Mouse (Mus musculus): ENCODE results near the gene Gm28374. TPM values are rescaled to one million over a fixed set of nuclear protein-coding genes. Genes with fewer than 3 reads are reported as not detected.

Gene Gm28374
- polyA plus RNA-seq (2017; shearing (Covaris generic)) = 1.7 TPM

GRCm38 (mm10) chr19:6082156-6082555, at the start of gene Gm28374:
Gene Gm28374, minus strand, starts transcription at chr19:6082256.

GRCm38 (mm10) chr19:6127760-6128341, 45.8 kb upstream of the Gm28374 start, which contains the start of gene Snx15:
Gene Snx15, minus strand, starts transcription at chr19:6128304.

GRCm38 (mm10) chr19:6117986-6118676, 36.1 kb upstream of the Gm28374 start, which contains the start of gene Sac3d1:
Gene Sac3d1, minus strand, starts transcription at chr19:6118650.

GRCm38 (mm10) chr19:6105586-6105985, 23.5 kb upstream of the Gm28374 start, which contains the start of gene Naaladl1:
Gene Naaladl1, plus strand, starts transcription at chr19:6105782.

GRCm38 (mm10) chr19:6094119-6094518, 12.1 kb upstream of the Gm28374 start, which contains the start of gene AC131692.1:
Gene AC131692.1, plus strand, starts transcription at chr19:6094419.

GRCm38 (mm10) chr19:6084478-6085248, 2.6 kb upstream of the Gm28374 start, which contains the start of the genes Zfpl1 and Cdca5:
Gene Zfpl1, minus strand, starts transcription at chr19:6084956.
Gene Cdca5, plus strand, starts transcription at chr19:6084983.

GRCm38 (mm10) chr19:6079983-6080480, 2.0 kb downstream of the Gm28374 start, which contains the start of gene Tmem262:
Gene Tmem262, plus strand, starts transcription at chr19:6080033.

GRCm38 (mm10) chr19:6076564-6077393, 5.3 kb downstream of the Gm28374 start, which contains the start of gene Vps51:
Gene Vps51, minus strand, starts transcription at chr19:6077231.

GRCm38 (mm10) chr19:6067724-6068415, 14.2 kb downstream of the Gm28374 start, which contains the start of gene Tm7sf2:
Gene Tm7sf2, minus strand, starts transcription at chr19:6068373.

GRCm38 (mm10) chr19:6061021-6061533, 21.0 kb downstream of the Gm28374 start, which contains the start of gene Znhit2:
Gene Znhit2, plus strand, starts transcription at chr19:6061192.

GRCm38 (mm10) chr19:6057313-6058096, 24.6 kb downstream of the Gm28374 start, which contains the start of the genes Mrpl49 and Fau:
Gene Mrpl49, minus strand, starts transcription at chr19:6057785.
Gene Fau, plus strand, starts transcription at chr19:6057844.

GRCm38 (mm10) chr19:6046294-6047153, 35.5 kb downstream of the Gm28374 start, which contains the start of gene Syvn1:
Gene Syvn1, plus strand, starts transcription at chr19:6046576.

Other genes starting within 250 kb of the Gm28374 start
- 335 TPM for gene Frmd8, start 207.0 kb downstream of the Gm28374 start, polyA plus RNA-seq (2017; shearing (Covaris generic))
- 44.8 TPM for gene Slc25a45, start 204.4 kb downstream of the Gm28374 start, polyA plus RNA-seq (2017; shearing (Covaris generic))
- gene Tigd3, start 188.1 kb downstream of the Gm28374 start, polyA plus RNA-seq (2017; shearing (Covaris generic)) = 0.36 TPM
- 210 TPM for gene Dpf2, start 169.2 kb downstream of the Gm28374 start, polyA plus RNA-seq (2017; shearing (Covaris generic))
- 0.14 TPM for gene Cdc42ep2, start 157.4 kb downstream of the Gm28374 start, polyA plus RNA-seq (2017; shearing (Covaris generic))
- 57.4 TPM for gene Pola2, start 118.1 kb downstream of the Gm28374 start, polyA plus RNA-seq (2017; shearing (Covaris generic))
- gene Slc22a20, start 96.1 kb downstream of the Gm28374 start, polyA plus RNA-seq (2017; shearing (Covaris generic)) = not detected
- 84.5 TPM for gene Capn1, start 66.4 kb downstream of the Gm28374 start, polyA plus RNA-seq (2017; shearing (Covaris generic))
- 51.3 TPM for gene Syvn1, start 35.7 kb downstream of the Gm28374 start, polyA plus RNA-seq (2017; shearing (Covaris generic))
- gene Mrpl49, start 24.5 kb downstream of the Gm28374 start, polyA plus RNA-seq (2017; shearing (Covaris generic)) = 61.3 TPM
- gene Fau, start 24.4 kb downstream of the Gm28374 start, polyA plus RNA-seq (2017; shearing (Covaris generic)) = 1,170 TPM
- 5.8 TPM for gene Znhit2, start 21.1 kb downstream of the Gm28374 start, polyA plus RNA-seq (2017; shearing (Covaris generic))
- gene Tm7sf2, start 13.9 kb downstream of the Gm28374 start, polyA plus RNA-seq (2017; shearing (Covaris generic)) = 15.6 TPM
- gene Vps51, start 5.0 kb downstream of the Gm28374 start, polyA plus RNA-seq (2017; shearing (Covaris generic)) = 73.4 TPM
- not detected for gene Tmem262, start 2.2 kb downstream of the Gm28374 start, polyA plus RNA-seq (2017; shearing (Covaris generic))
- 47.2 TPM for gene Zfpl1, start 2.7 kb upstream of the Gm28374 start, polyA plus RNA-seq (2017; shearing (Covaris generic))
- gene Cdca5, start 2.7 kb upstream of the Gm28374 start, polyA plus RNA-seq (2017; shearing (Covaris generic)) = 3.9 TPM
- not detected for gene AC131692.1, start 12.2 kb upstream of the Gm28374 start, polyA plus RNA-seq (2017; shearing (Covaris generic))
- not detected for gene Naaladl1, start 23.5 kb upstream of the Gm28374 start, polyA plus RNA-seq (2017; shearing (Covaris generic))
- 1.5 TPM for gene Sac3d1, start 36.4 kb upstream of the Gm28374 start, polyA plus RNA-seq (2017; shearing (Covaris generic))
- 42.8 TPM for gene Snx15, start 46.0 kb upstream of the Gm28374 start, polyA plus RNA-seq (2017; shearing (Covaris generic))
- gene Batf2, start 58.7 kb upstream of the Gm28374 start, polyA plus RNA-seq (2017; shearing (Covaris generic)) = not detected
- 28.6 TPM for gene Arl2, start 59.3 kb upstream of the Gm28374 start, polyA plus RNA-seq (2017; shearing (Covaris generic))
- not detected for gene Majin, start 102.1 kb upstream of the Gm28374 start, polyA plus RNA-seq (2017; shearing (Covaris generic))
- gene Gpha2, start 144.1 kb upstream of the Gm28374 start, polyA plus RNA-seq (2017; shearing (Covaris generic)) = not detected
- gene Ppp2r5b, start 153.6 kb upstream of the Gm28374 start, polyA plus RNA-seq (2017; shearing (Covaris generic)) = 6.7 TPM
- gene Atg2a, start 159.4 kb upstream of the Gm28374 start, polyA plus RNA-seq (2017; shearing (Covaris generic)) = 42.5 TPM
- gene Ehd1, start 194.5 kb upstream of the Gm28374 start, polyA plus RNA-seq (2017; shearing (Covaris generic)) = 8.5 TPM
- gene Cdc42bpg, start 224.2 kb upstream of the Gm28374 start, polyA plus RNA-seq (2017; shearing (Covaris generic)) = 0.10 TPM